Mouse (Mus musculus) limb, embryonic 14.5 days (tissue): ENCODE data around the gene Kank1. TPM values are rescaled to one million over a fixed set of nuclear protein-coding genes. Genes with fewer than 3 reads are reported as not detected.

ENCODE experiments used
- ATAC-seq: fragments of 200-750 bp; cut with Nextera tagmentation; 2 replicates; pipeline ENCODE4 v1.8.0; 2017; ENCODE audit warnings: low read depth, moderate number of reproducible peaks, moderate TSS enrichment; ENCODE audit not compliant: low FRiP score
- DNase-seq: peaks from one replicate; pipeline ENCODE4 v3.0.0-alpha.2; 2015; ENCODE audit warnings: low spot score
- H3K27ac ChIP-seq: fragments of 300-500 bp; sonication (generic); replicated peaks from 2 replicates; pipeline ENCODE4 v1.5.1; 2014; ENCODE audit warnings: low read depth, mild to moderate bottlenecking, low read length, moderate library complexity, mixed read lengths
- H3K27me3 ChIP-seq: fragments of 300-500 bp; sonication (generic); 2 replicates; pipeline ENCODE4 v1.6.1; 2014; ENCODE audit warnings: low read length, mixed read lengths; ENCODE audit not compliant: control insufficient read depth, insufficient read depth
- H3K36me3 ChIP-seq: fragments of 300-500 bp; sonication (generic); 2 replicates; pipeline ENCODE4 v1.6.1; 2014; ENCODE audit warnings: mild to moderate bottlenecking, low read length, moderate library complexity, mixed read lengths; ENCODE audit not compliant: control insufficient read depth, insufficient read depth
- H3K4me1 ChIP-seq: fragments of 300-500 bp; sonication (generic); 2 replicates; pipeline ENCODE4 v1.6.1; 2014; ENCODE audit warnings: antibody characterized with exemption, low read length, mixed read lengths; ENCODE audit not compliant: control insufficient read depth, insufficient read depth
- H3K4me2 ChIP-seq: fragments of 300-500 bp; sonication (generic); replicated peaks from 2 replicates; pipeline ENCODE4 v1.6.1; 2014; ENCODE audit warnings: low read depth, mild to moderate bottlenecking, low read length, moderate library complexity; ENCODE audit not compliant: severe bottlenecking
- H3K4me3 ChIP-seq: fragments of 300-500 bp; sonication (generic); replicated peaks from 2 replicates; pipeline ENCODE4 v1.5.1; 2014; ENCODE audit warnings: low read length
- H3K9ac ChIP-seq: fragments of 300-500 bp; sonication (generic); 2 replicates; pipeline ENCODE4 v1.6.1; 2014; ENCODE audit warnings: mild to moderate bottlenecking, low read depth, low read length, moderate library complexity; ENCODE audit not compliant: severe bottlenecking
- H3K9me3 ChIP-seq: fragments of 300-500 bp; sonication (generic); 2 replicates; pipeline ENCODE4 v1.6.1; 2016; ENCODE audit warnings: low read length; ENCODE audit not compliant: control insufficient read depth
- POLR2A ChIP-seq: fragments of 200-500 bp; IDR thresholded peaks from 2 replicates; pipeline ENCODE4 v1.8.0; 2012; ENCODE audit warnings: inconsistent platforms, mild to moderate bottlenecking, moderate library complexity, borderline replicate concordance; ENCODE audit not compliant: insufficient read depth, insufficient read length; ENCODE audit errors: extremely low read depth
- WGBS: fragments of 180-500 bp; shearing (Covaris S2); extraction: QIAGEN DNeasy Blood & Tissue Kit; methylation state at CpG from one replicate; pipeline ENCODE4 v1.1.7; 2014; 5-methylcytosine and 5-hydroxymethylcytosine counted together
- polyA plus RNA-seq, 2 experiments: library from polyadenylated mRNA; depleted of rRNA in 1 of 2; stranded (reverse) in 1 of 2; unstranded in 1 of 2; fragments of >200 nt; fragmentation: Nextera tagmentation in 1 of 2; extraction: Ambion mirVana in 1 of 2; gene quantifications; 2 replicates each; pipeline versions ENCODE4 v1.2.1 to v1.2.3; 2012 to 2014

The Kank1 gene
- polyA plus RNA-seq (2012; rRNA removed) (38.2 and 51.3 TPM in 2 replicates), polyA plus RNA-seq (2014; fragmentation: Nextera tagmentation; extraction: Ambion mirVana) (26.0 and 35.5 TPM in 2 replicates)

- 2% methylated on average over 65 of the region's 76 CpGs for WGBS
- TF ChIP-seq POLR2A: 0 out of 2 replicates have a peak, but pooled peaks have one; percentile 12
- peak; percentile 52 for DNase-seq
- no peaks in the 10 kb centered on the region for H3K9me3 ChIP-seq
- no peaks in the 10 kb centered on the region for H3K36me3 ChIP-seq
- H3K27me3 ChIP-seq: peaks cover 13% of the 10 kb centered on the region
- peak within 1 kb of the TSS; percentile 99 for H3K4me2 ChIP-seq
- ATAC-seq: peak; percentile 86
- H3K4me1 ChIP-seq: no peaks in the 10 kb centered on the region; the same call in 1 of the 2 replicates
- H3K27ac ChIP-seq: peak within 1 kb of the TSS; percentile 33; the same call in 1 of the 2 replicates
- H3K4me3 ChIP-seq: peak within 1 kb of the TSS; percentile 70
- H3K9ac ChIP-seq: peak within 1 kb of the TSS; percentile 58
Measured at GRCm38 (mm10) chr19:25236596-25237491, at the start of gene Kank1. Gene Kank1 (plus strand): TSS chr19:25236975.

DNA sequence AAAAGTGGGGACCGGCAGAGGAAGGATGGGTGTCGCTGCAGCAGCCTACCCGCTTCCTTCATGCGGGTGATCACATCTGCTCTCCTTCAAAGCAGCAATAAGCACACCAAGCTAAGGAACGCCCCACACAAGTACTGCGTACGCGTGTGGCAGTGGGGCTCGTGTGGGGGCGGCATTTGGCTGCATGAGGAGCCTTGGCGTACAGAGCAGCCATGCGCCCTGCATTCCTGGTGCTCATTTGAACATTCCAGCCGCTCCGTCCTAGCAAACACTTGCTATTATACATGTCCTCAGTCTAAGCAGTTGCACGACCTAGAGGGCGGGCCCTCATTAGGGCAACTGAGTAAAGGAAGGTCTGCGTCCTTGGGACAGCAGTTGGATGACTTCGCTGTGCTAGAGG, 49.1 kb upstream of the Kank1 start:
- no peak for TF ChIP-seq POLR2A
- Histone ChIP-seq H3K4me1 (peaks cover 12% of the 10 kb centered on the region), H3K36me3 (no peaks in the 10 kb centered on the region), H3K9me3 (no peaks in the 10 kb centered on the region), H3K4me3 (no peak overlapping the region), H3K27ac (no peak overlapping the region), H3K4me2 (no peak overlapping the region), H3K9ac (no peak overlapping the region), H3K27me3 (no peaks in the 10 kb centered on the region)
- no peak; the same call in 1 of the 2 replicates for ATAC-seq
- no peak for DNase-seq
- WGBS: 55% methylated on average over 18 of the region's 18 CpGs

GRCm38 (mm10) chr19:25193751-25194150, 43.0 kb upstream of the Kank1 start:
- 92% methylated on average over 9 of the region's 9 CpGs for WGBS
- Histone ChIP-seq H3K4me1 (no peaks in the 10 kb centered on the region), H3K27ac (no peak overlapping the region), H3K4me2 (no peak overlapping the region), H3K9ac (no peak overlapping the region), H3K36me3 (no peaks in the 10 kb centered on the region), H3K4me3 (no peak overlapping the region), H3K9me3 (no peaks in the 10 kb centered on the region), H3K27me3 (no peaks in the 10 kb centered on the region)
- ATAC-seq (no peak), DNase-seq (no peak)
- no peak for TF ChIP-seq POLR2A

DNA sequence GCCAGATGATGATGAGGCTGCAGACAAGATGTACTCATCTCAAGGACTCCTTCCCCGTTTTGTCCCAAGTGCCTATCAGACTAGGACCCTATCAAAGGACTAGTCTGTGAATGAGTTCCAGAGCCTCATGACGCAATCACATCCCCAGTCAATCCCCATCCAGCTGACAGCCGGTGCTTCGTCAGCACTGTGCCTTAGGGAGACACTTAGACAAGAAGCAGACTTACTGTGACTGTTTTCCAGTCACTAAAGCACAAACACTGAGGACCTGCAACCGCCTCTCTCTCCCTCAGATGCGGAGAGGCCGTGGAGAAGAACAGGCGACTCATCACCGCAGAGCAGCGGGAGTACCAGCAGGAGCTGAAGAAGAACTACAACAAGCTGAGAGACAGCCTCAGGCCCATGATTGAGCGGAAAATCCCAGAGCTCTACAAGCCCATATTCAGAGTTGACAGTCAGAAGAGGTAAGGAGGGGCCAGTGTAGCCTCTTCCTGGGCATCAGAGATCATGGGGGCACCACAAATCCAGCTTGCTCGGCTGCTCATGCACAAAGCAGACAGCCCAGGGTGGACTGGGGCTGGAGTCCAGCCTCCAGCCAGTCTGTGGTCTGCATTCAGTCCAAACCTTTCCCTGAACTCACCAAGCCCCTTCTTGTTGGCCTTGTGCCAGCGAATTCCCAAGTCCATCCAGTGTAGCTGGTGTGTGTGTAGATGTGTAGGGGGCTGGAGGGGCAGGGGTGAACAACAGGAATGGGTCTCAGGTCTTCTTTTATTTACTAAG, 36.5 kb upstream of the Kank1 start:
- H3K27ac ChIP-seq: peak overlapping the region; percentile 52
- H3K4me3 ChIP-seq: no peak overlapping the region
- 75% methylated on average over 13 of the region's 13 CpGs for WGBS
- no peaks in the 10 kb centered on the region for H3K36me3 ChIP-seq
- no peak for TF ChIP-seq POLR2A
- H3K27me3 ChIP-seq: no peaks in the 10 kb centered on the region
- H3K4me1 ChIP-seq: peaks cover 8% of the 10 kb centered on the region
- no peaks in the 10 kb centered on the region for H3K9me3 ChIP-seq
- ATAC-seq (peak; percentile 30; the same call in 1 of the 2 replicates), DNase-seq (no peak)
- no peak overlapping the region for H3K4me2 ChIP-seq
- no peak overlapping the region for H3K9ac ChIP-seq

GRCm38 (mm10) chr19:25203077-25203476, 33.7 kb upstream of the Kank1 start:
- DNase-seq (no peak), ATAC-seq (no peak)
- Histone ChIP-seq H3K9ac (no peak overlapping the region), H3K4me2 (no peak overlapping the region), H3K36me3 (no peaks in the 10 kb centered on the region), H3K9me3 (no peaks in the 10 kb centered on the region), H3K27ac (no peak overlapping the region), H3K4me3 (no peak overlapping the region), H3K27me3 (no peaks in the 10 kb centered on the region), H3K4me1 (peaks cover 16% of the 10 kb centered on the region)
- 53% methylated on average over 12 of the region's 12 CpGs for WGBS
- no peak for TF ChIP-seq POLR2A
